Mouse (Mus musculus): ENCODE measurements around the gene Olfr1425. TPM values are rescaled to one million over a fixed set of nuclear protein-coding genes. Genes with fewer than 3 reads are reported as not detected.

Olfr1425 gene
- not detected in 2 replicates for polyA plus RNA-seq (2015; fragmentation: Nextera tagmentation; extraction: Ambion mirVana)

DNA sequence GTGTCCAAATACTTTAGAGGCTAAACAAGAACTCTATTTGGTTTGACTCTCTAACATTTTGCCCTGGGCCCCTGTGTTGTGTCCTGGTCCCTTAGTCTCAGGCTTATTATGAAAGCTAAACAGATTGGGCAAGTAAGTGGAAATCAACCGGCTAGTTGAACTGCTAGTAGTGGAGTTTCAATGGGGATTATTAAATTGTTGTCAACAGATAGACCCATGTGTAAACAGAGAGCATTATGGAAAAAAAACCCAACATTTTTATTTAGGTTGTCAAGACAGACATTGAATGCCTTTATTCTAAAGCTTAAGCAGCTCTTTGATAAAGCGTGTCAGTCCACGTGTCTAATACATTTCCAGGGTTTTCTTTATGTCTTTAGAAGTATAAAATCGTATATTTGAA is at the start of gene Olfr1425:
Gene Olfr1425, minus strand, starts transcription at position 101 of the 400 bp plus-strand sequence.

GRCm38 (mm10) chr19:12123103-12123502 is 45.6 kb upstream of the Olfr1425 start, which contains the start of gene Olfr76:
Olfr76 (minus strand) TSS chr19:12123203.

DNA sequence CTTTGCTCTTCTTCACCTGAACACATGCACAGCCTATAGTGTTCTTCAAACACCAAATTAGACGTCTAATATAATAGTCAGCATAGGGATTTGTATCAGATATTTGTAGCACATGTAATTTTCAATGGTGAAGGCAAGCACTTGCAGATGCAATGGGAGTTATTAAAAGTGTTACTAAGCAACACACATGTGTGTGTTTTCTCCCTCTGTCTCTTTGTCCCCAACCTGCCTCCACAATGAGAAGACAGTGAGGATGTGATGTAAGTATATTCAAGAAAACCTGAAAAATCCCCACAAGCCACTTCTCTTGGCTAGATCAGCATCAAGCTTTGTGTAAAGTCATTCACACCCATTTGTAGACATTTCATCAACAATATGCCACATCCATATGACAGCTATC is 38.3 kb upstream of the Olfr1425 start, which contains the start of gene Olfr1428:
Gene Olfr1428, minus strand, starts transcription at position 101 of the 400 bp plus-strand sequence.

DNA sequence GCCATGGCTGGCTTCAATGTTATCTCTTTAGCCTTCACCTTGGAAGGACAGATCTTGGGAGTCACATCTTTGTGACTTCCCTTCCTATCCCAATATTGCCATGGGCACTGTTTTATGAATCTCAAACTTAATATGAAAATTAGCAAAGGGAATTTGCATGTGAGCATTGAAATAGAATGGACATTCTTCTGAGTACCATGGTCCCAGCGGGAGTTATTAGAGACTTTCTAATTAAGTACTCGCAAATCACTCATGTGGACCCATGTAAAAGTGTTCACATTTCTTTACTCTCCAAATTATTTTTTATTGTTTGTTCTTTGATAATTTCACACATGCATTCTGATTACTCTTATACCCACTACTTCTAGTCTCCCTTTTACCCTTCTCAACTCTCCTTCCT is 25.7 kb upstream of the Olfr1425 start, which contains the start of gene Olfr1427:
Gene Olfr1427, minus strand, starts transcription at position 101 of the 400 bp plus-strand sequence.

DNA sequence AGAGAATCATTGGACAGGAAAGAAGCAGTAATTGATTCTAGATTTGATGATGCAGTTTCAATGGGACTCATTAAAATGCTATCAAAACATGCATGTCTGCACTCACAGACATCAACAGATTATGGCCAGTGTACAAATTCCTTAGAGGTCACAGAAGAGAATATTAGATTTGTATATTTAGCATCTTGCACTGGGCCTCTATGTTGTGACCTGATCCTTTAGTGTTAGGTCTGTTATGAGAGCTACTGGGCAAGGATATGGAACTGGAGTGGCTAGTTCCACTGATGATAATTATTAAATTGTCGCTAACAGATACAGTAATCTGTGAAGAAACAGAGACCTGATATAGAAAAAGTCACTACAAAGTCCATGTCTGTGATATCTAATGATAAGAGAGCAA is 14.4 kb upstream of the Olfr1425 start, which contains the start of gene Olfr1426:
Gene Olfr1426, minus strand, starts transcription at position 101 of the 400 bp plus-strand sequence.

DNA sequence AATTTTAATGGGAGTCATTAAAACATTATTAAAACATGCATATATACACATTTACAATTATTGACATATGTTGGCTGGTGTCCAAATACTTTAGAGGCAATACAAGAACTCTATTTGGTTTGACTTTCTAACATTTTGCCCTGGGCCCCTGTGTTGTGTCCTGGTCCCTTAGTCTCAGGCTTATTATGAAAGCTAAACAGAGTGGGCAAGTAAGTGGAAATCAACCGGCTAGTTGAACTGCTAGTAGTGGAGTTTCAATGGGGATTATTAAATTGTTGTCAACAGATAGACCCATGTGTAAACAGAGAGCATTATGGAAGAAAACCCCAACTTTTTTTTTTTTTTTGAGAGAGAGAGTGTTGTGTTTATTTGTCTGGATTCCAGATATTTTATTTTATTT is 14.9 kb downstream of the Olfr1425 start, which contains the start of gene Olfr1424:
Gene Olfr1424, minus strand, starts transcription at position 101 of the 400 bp plus-strand sequence.

DNA sequence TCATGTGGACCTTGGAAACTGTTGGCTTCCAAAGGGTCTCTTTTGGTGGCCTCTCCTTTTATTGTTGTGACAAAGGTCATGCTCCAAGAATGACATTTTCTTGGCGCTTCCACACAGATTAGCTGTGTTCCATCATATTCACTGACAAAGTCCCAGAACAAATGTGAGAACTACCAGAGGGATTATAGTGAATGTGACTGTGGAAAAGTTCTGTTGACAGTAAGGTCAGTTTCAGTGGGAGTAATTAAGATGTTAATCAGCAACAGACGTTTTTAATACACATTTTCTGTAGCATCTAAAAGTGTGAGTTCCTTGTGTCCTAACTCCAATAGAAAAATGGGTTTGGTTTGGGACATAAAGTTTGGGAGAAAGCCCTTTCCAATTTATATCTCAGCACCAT is 36.3 kb downstream of the Olfr1425 start, which contains the start of gene Olfr1423:
Gene Olfr1423, minus strand, starts transcription at position 101 of the 400 bp plus-strand sequence.

Other genes with a start within 250 kb of the Olfr1425 start
- 0.14 TPM in 1 of 2 replicates, not detected in the other for gene Olfr1417, start 238.5 kb downstream of the Olfr1425 start, polyA plus RNA-seq (2015; fragmentation: Nextera tagmentation; extraction: Ambion mirVana)
- gene Olfr1418, start 216.7 kb downstream of the Olfr1425 start, polyA plus RNA-seq (2015; fragmentation: Nextera tagmentation; extraction: Ambion mirVana): not detected in 2 replicates
- not detected in 2 replicates for gene Olfr1419, start 202.6 kb downstream of the Olfr1425 start, polyA plus RNA-seq (2015; fragmentation: Nextera tagmentation; extraction: Ambion mirVana)
- gene Olfr1420, start 191.2 kb downstream of the Olfr1425 start, polyA plus RNA-seq (2015; fragmentation: Nextera tagmentation; extraction: Ambion mirVana): 0.15 TPM in 1 of 2 replicates, not detected in the other
- gene Patl1, start 165.3 kb downstream of the Olfr1425 start, polyA plus RNA-seq (2015; fragmentation: Nextera tagmentation; extraction: Ambion mirVana): 7.5 and 9.0 TPM in 2 replicates
- 2.5 and 3.8 TPM in 2 replicates for gene Osbp, start 111.8 kb downstream of the Olfr1425 start, polyA plus RNA-seq (2015; fragmentation: Nextera tagmentation; extraction: Ambion mirVana)
- 0.02 TPM in 1 of 2 replicates, not detected in the other for gene Olfr1423, start 36.4 kb downstream of the Olfr1425 start, polyA plus RNA-seq (2015; fragmentation: Nextera tagmentation; extraction: Ambion mirVana)
- not detected in 2 replicates for gene Olfr1424, start 15.0 kb downstream of the Olfr1425 start, polyA plus RNA-seq (2015; fragmentation: Nextera tagmentation; extraction: Ambion mirVana)
- not detected in 2 replicates for gene Olfr1426, start 14.3 kb upstream of the Olfr1425 start, polyA plus RNA-seq (2015; fragmentation: Nextera tagmentation; extraction: Ambion mirVana)
- not detected in 2 replicates for gene Olfr1427, start 25.6 kb upstream of the Olfr1425 start, polyA plus RNA-seq (2015; fragmentation: Nextera tagmentation; extraction: Ambion mirVana)
- gene Olfr1428, start 38.2 kb upstream of the Olfr1425 start, polyA plus RNA-seq (2015; fragmentation: Nextera tagmentation; extraction: Ambion mirVana): not detected in 2 replicates
- gene Olfr76, start 45.5 kb upstream of the Olfr1425 start, polyA plus RNA-seq (2015; fragmentation: Nextera tagmentation; extraction: Ambion mirVana): not detected in 2 replicates
- gene Olfr1555-ps1, start 92.4 kb upstream of the Olfr1425 start, polyA plus RNA-seq (2015; fragmentation: Nextera tagmentation; extraction: Ambion mirVana): not detected in 2 replicates
- not detected in 2 replicates for gene Olfr1431, start 122.9 kb upstream of the Olfr1425 start, polyA plus RNA-seq (2015; fragmentation: Nextera tagmentation; extraction: Ambion mirVana)
- not detected in 2 replicates for gene Olfr1432, start 154.9 kb upstream of the Olfr1425 start, polyA plus RNA-seq (2015; fragmentation: Nextera tagmentation; extraction: Ambion mirVana)
- not detected in 2 replicates for gene Olfr262, start 163.9 kb upstream of the Olfr1425 start, polyA plus RNA-seq (2015; fragmentation: Nextera tagmentation; extraction: Ambion mirVana)
- not detected in 2 replicates for gene Olfr235, start 183.3 kb upstream of the Olfr1425 start, polyA plus RNA-seq (2015; fragmentation: Nextera tagmentation; extraction: Ambion mirVana)
- not detected in 2 replicates for gene Olfr1434, start 202.1 kb upstream of the Olfr1425 start, polyA plus RNA-seq (2015; fragmentation: Nextera tagmentation; extraction: Ambion mirVana)
- gene Olfr1436, start 221.4 kb upstream of the Olfr1425 start, polyA plus RNA-seq (2015; fragmentation: Nextera tagmentation; extraction: Ambion mirVana): not detected in 2 replicates
- gene Olfr1437, start 247.4 kb upstream of the Olfr1425 start, polyA plus RNA-seq (2015; fragmentation: Nextera tagmentation; extraction: Ambion mirVana): not detected in 2 replicates

Data from adrenal gland, postnatal 0 days (tissue).